Mouse (Mus musculus): ENCODE data around the gene Sik1.

- TF ChIP-seq CTCF (IDR thresholded peaks at IDR 0.05; ENCODE audit: control insufficient read depth, insufficient read depth, insufficient read length) (no peak), MYOD1 (IDR thresholded peaks at IDR 0.05; ENCODE audit: control insufficient read depth, insufficient read length, low read depth) (no peak), CEBPB (IDR thresholded peaks at IDR 0.05; ENCODE audit: low read depth) (no peak), USF1 (IDR thresholded peaks at IDR 0.05; ENCODE audit: low read depth) (no peak), MYOG (IDR thresholded peaks at IDR 0.05; ENCODE audit: control insufficient read depth, extremely low read depth, insufficient read length) (no peak), FOSL1 (IDR thresholded peaks at IDR 0.05; ENCODE audit: insufficient read depth, low read length, poor library complexity, severe bottlenecking) (no peak)
Measured at GRCm38 (mm10) chr17:31874691-31875090, 19.1 kb upstream of the Sik1 start.
